Mouse (Mus musculus) retina, postnatal 7 days (tissue): ENCODE results near the gene Ppp1r12b.

ENCODE experiments used
- DNase-seq: peaks from one replicate; pipeline ENCODE4 v3.0.0-alpha.2; 2012; ENCODE audit warnings: low read depth, low spot score

Gene Ppp1r12b

GRCm38 (mm10) chr1:134940863-134941262, 14.9 kb downstream of the Ppp1r12b start:
- DNase-seq, result no peak

GRCm38 (mm10) chr1:134938233-134938632, 17.5 kb downstream of the Ppp1r12b start:
- DNase-seq, result no peak

GRCm38 (mm10) chr1:134936335-134936734, 19.4 kb downstream of the Ppp1r12b start:
- no peak for DNase-seq

- no peak for DNase-seq
Observed at GRCm38 (mm10) chr1:134932431-134932830, 23.3 kb downstream of the Ppp1r12b start.

GRCm38 (mm10) chr1:134919010-134919409, 36.7 kb downstream of the Ppp1r12b start:
- no peak for DNase-seq

GRCm38 (mm10) chr1:134915421-134915820, 40.3 kb downstream of the Ppp1r12b start:
- DNase-seq, result no peak

GRCm38 (mm10) chr1:134913535-134913934, 42.2 kb downstream of the Ppp1r12b start:
- no peak for DNase-seq

GRCm38 (mm10) chr1:134911892-134912291, 43.9 kb downstream of the Ppp1r12b start:
- DNase-seq, result no peak

- DNase-seq, result no peak
Observed at GRCm38 (mm10) chr1:134910037-134910436, 45.7 kb downstream of the Ppp1r12b start.

- no peak for DNase-seq
Observed at GRCm38 (mm10) chr1:134909442-134909841, 46.3 kb downstream of the Ppp1r12b start.

DNA sequence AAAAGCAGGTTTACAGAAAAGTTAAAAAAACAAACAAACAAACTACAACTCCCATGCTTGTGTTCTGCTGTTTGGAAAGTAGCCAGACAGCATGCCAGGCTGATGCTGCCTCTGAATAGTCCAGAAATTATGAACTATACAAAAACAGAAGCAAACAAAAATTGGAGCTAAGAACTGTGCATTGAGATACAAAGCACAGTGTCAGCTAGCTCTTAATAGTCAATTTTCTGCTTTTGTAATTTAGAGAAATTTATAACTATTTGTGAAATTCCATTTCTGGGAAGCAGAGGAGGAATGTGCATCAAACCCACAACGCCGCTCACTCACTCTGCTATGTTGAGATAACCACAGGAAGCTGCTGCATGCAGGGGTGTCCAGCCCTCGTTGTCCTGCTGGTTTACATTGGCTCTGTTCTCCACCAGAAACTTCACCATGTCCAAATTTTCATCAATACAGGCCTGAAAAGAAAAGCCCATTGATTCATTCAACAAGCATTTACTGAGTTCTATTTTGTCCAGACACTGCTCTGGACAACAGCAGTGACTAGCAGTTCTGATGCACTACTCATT, 53.6 kb downstream of the Ppp1r12b start:
- DNase-seq, result no peak

DNA sequence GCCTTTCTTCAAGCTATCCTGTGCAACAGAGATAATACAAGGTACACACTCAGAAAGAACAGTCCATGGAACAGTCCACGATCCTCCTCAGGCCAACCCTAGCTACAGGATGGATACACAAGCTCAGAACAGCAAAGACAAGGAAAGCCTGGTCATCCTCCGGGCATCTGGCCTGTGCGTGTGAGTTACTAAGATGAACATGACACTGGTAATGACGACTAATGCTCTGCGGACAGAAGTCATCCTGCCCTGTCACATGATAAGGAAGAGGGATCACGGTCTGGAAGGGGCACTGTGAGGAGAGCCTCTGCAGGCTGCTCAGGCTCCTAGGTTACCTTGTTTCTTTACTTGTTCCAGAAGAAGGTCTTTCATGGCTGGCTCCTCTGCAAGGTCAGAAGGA, 59.7 kb downstream of the Ppp1r12b start:
- no peak for DNase-seq

DNA sequence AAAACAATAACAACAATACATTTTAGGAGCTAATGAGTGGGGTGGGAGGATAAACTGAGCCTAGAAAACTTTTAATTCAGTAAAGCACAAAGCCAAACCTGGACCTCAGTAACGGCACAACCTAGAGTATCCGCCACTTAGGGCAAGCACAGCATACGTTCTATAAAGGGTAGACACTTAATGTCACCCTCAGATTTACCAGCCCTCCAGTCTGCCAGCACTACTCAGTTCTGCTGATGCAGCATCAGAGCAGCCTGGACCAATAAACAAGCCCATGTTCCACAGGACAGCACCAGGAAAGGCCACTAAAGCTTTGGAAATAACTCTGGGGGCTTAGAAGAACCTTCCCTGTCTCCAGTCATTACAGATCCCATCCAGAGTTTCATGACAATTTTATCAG, 60.9 kb downstream of the Ppp1r12b start:
- no peak for DNase-seq

DNA sequence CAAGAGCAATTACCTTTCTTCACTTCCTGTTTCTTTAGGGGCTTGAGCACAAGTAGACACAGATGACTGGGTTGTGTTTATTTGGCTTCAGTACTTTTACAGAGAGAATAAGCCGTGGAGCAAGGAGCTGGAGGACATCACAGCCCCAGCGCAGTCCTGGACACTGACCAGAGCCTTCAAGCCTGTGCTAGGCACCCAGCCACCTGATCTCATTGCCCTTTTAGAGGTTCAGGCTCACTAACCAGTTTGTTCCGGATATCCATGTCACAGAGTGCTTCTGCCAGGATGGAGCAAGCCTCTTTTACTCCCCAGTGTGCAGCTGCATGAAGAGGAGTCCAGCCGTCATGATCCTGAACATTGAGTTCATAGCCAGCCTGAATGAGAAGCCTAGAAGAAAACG, 63.8 kb downstream of the Ppp1r12b start:
- DNase-seq, result no peak

- DNase-seq, result no peak
Observed at GRCm38 (mm10) chr1:134889629-134890028, 66.1 kb downstream of the Ppp1r12b start.

GRCm38 (mm10) chr1:134875800-134876199, 79.9 kb downstream of the Ppp1r12b start:
- no peak for DNase-seq

DNA sequence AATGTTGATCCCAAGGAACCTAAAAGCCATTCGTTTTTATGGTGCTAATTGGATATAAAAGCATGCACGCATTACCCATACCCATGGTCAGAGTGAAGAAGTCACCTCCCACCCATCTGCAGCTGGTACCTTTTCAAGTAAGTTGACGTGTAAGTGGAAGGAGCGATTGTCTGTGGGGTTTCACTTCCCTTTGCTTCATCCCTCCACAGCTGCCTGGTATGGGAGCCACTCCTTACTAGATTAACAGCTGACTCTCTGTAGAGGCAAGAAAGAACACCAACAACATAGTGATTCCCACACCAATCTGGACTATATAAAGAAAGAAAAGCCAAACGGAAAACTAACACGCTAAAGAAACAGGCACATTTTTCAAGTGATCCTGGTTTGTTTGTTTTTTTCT, 83.1 kb downstream of the Ppp1r12b start:
- DNase-seq, result no peak

- no peak for DNase-seq
Observed at GRCm38 (mm10) chr1:134866426-134866825, 89.3 kb downstream of the Ppp1r12b start.

GRCm38 (mm10) chr1:134865552-134865951, 90.2 kb downstream of the Ppp1r12b start:
- DNase-seq, result no peak

DNA sequence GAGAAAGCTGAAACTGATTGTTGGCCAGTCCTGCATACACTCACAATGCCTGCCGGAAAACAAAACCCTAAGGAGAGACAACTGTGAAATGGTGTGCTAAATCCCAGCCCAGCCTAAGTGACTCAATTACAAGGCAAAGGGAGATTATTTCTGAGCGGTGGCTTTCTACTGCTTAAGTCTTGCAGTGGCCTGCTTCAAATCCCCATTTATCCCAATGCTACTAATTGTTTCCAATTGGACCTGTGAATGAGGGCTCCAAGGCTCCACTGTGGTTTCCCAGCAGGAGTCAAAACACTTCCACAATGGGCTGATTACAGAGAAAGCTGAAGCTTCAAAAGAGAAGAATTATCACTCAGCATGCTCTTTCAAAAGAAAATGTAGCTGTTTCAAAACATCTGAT, 95.2 kb downstream of the Ppp1r12b start:
- no peak for DNase-seq

- DNase-seq, result peak; percentile 28
Observed at GRCm38 (mm10) chr1:134858344-134859053, 97.2 kb downstream of the Ppp1r12b start.

DNA sequence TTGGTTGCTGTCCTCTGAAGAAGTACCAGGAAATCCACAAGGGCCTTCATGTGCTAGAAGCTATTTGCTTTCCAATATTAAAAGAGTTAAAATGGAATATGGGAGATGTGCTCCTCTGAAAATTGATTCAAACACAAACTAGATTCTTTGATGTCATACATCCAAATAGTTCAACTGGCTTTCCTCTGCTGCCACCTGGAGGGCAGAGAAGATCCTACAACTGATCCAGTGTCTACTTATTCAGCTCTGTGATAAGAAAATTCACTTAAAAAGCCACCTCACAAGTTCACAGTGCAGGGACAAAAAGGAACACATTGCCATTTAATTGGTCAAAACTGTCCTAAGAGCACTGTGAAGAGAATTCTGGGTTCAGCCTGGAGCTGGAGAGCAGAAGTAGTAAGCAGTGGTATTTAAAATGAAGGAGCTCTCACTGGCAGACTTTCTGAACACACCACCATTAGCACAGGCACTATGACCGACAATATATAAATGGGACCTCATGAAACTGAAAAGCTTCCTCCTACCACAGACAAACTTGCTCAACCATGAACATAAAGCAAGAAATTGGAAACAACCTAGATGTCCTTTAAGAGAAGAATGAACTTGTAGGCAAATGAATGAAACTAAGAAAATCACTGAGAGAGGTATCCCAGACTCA, 101.3 kb downstream of the Ppp1r12b start:
- peak; percentile 59 for DNase-seq

DNA sequence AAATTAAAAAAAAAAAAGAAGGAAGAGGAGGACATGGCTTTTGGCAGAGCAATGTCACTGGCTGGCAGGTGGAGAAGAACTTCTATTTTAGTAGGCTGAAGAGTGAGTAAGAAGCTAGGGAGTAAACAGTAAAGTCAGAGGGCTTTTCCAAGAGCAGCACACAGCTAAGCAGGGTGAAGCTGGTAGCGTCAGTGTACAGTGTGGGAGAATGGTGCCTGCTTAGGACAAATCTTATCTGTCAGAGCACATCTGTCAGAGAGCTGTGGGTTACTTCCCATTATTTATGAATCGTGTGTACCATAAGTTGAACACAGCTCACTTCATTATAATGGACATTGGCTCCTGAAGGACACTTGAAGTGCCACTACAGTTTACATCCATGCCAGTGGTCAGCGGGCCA, 102.9 kb downstream of the Ppp1r12b start:
- DNase-seq, result no peak
